In genomic region chr10:117717583-117717982, GRCm38 (mm10) we compare ENCODE assay signal across 8 mouse cellular contexts. TPM values are rescaled to one million over a fixed set of nuclear protein-coding genes. Genes with fewer than 3 reads are reported as not detected.
DNase-seq lines count a peak whose midpoint lies in the region; ATAC-seq and TF ChIP-seq lines count a peak whose summit lies in the region.

No protein-coding gene starts in this region.

- no peaks in the 10 kb centered on the region for H3K36me3 ChIP-seq in CH12.LX (replicated peaks in 1 of 2; ENCODE audit: control insufficient read depth in 1 of 2, insufficient read depth in 1 of 2, low read length in 1 of 2)

- peak overlapping the region; percentile 96 for H3K27ac ChIP-seq in CH12.LX (ENCODE audit: insufficient read depth, low read depth)

- H3K9me3 ChIP-seq in CH12.LX (replicated peaks; ENCODE audit: low read length): no peaks in the 10 kb centered on the region

- no peak for TF ChIP-seq CTCF in CH12.LX (conservative IDR thresholded peaks at IDR 0.05 in 1 of 2, IDR thresholded peaks at IDR 0.05 in 1 of 2; ENCODE audit: low read depth in 2 of 2, low read length in 2 of 2)

- no peaks in the 10 kb centered on the region for H3K27me3 ChIP-seq in CH12.LX (replicated peaks)

- peaks cover 16 to 71% of the 10 kb centered on the region in 2 experiments for H3K4me1 ChIP-seq in CH12.LX (ENCODE audit: control insufficient read depth in 1 of 2, insufficient read depth in 2 of 2)

- intact Hi-C loops in left cerebral cortex, postnatal 14 days (cut with DNase I): no loop called here

- TF ChIP-seq RAD21 in CH12.LX (IDR thresholded peaks at IDR 0.05; ENCODE audit: low read depth, low read length): no peak; the same call in 1 of the 2 replicates

- TF ChIP-seq POLR2A in CH12.LX (IDR thresholded peaks at IDR 0.05; ENCODE audit: low read depth, low read length): no peak

- 0 out of 2 replicates have a peak, but pooled peaks have one; percentile 34 for ATAC-seq in megakaryocyte progenitor cell, adult 5-6 weeks (replicated peaks; ENCODE audit: poor library complexity)
- ATAC-seq in frontal cortex, adult (ENCODE audit: low TSS enrichment): no peak

- peak; percentile 86 for TF ChIP-seq EP300 in CH12.LX (IDR thresholded peaks at IDR 0.05; ENCODE audit: low read length)

- in situ Hi-C loops in CH12.LX (cut with MboI; ENCODE audit: low pct_ligation_motif_present, low pct_unique_long_range_greater_than_20kb, low sequenced_read_pairs): no loop called here

- no peak overlapping the region for H3K4me3 ChIP-seq in CH12.LX (replicated peaks in 1 of 3; ENCODE audit: low read depth in 2 of 3, low read length in 2 of 3, poor library complexity in 1 of 3)

- H3K9ac ChIP-seq in CH12.LX (ENCODE audit: insufficient read depth, low read depth): peak overlapping the region; percentile 63

- DNase-seq in CH12.LX (ENCODE audit: extremely low read depth): peak; percentile 37
- DNase-seq in adrenal gland, adult 2 months: peak; percentile 88
- peak; percentile 65 to 72 for DNase-seq in heart, adult 18-20 months
- DNase-seq in kidney, postnatal 10 days: peak; percentile 83
- DNase-seq in left cerebral cortex, postnatal 14 days (ENCODE audit: low spot score in 2 of 2): no peak
- DNase-seq in urinary bladder, postnatal 25 days (ENCODE audit: low spot score): no peak

- H3K79me2 ChIP-seq in CH12.LX (replicated peaks; ENCODE audit: control insufficient read depth, extremely low read depth, insufficient read depth, poor library complexity, severe bottlenecking): no peaks in the 10 kb centered on the region

- dilution Hi-C loops in CH12.LX (cut with MboI; ENCODE audit: extremely low pct_ligation_motif_present, extremely low pct_unique_long_range_greater_than_20kb, low sequenced_read_pairs): no loop called here

- H3K4me2 ChIP-seq in CH12.LX (ENCODE audit: insufficient read depth, low read depth, poor library complexity, severe bottlenecking): peak overlapping the region; percentile 53

TF ChIP-seq in CH12.LX, 34 proteins besides CTCF, POLR2A, EP300 and RAD21:
- TF ChIP-seq ETS1 (conservative IDR thresholded peaks at IDR 0.05; ENCODE audit: low read depth, low read length) (peak; percentile 77), TCF12 (IDR thresholded peaks at IDR 0.05; ENCODE audit: low read depth, low read length) (peak; percentile 75), BHLHE40 (IDR thresholded peaks at IDR 0.05; ENCODE audit: low read depth, low read length) (peak; percentile 67), SIN3A (IDR thresholded peaks at IDR 0.05; ENCODE audit: low read length) (peak; percentile 56), MAX (IDR thresholded peaks at IDR 0.05; ENCODE audit: low read length) (no peak), IRF4 (IDR thresholded peaks at IDR 0.05; ENCODE audit: low read depth, low read length) (peak; percentile 88), JUND (conservative IDR thresholded peaks at IDR 0.05; ENCODE audit: low read depth, low read length) (0 out of 2 replicates have a peak, but pooled peaks have one; percentile 11), ZC3H11A (IDR thresholded peaks at IDR 0.05; ENCODE audit: low read depth, low read length) (no peak), RCOR1 (conservative IDR thresholded peaks at IDR 0.05; ENCODE audit: low read depth, low read length) (no peak), POLR2AphosphoS2 (IDR thresholded peaks at IDR 0.05; ENCODE audit: low read depth, low read length) (no peak), GABPA (IDR thresholded peaks at IDR 0.05; ENCODE audit: insufficient replicate concordance, low read depth, low read length) (0 out of 2 replicates have a peak, but pooled peaks have one; percentile 21), NRF1 (IDR thresholded peaks at IDR 0.05; ENCODE audit: low read depth, low read length) (0 out of 2 replicates have a peak, but pooled peaks have one; percentile 16), KAT2A (IDR thresholded peaks at IDR 0.05; ENCODE audit: insufficient replicate concordance, low read length) (peak; percentile 41; the same call in 1 of the 2 replicates), HCFC1 (IDR thresholded peaks at IDR 0.05; ENCODE audit: low read depth, low read length) (0 out of 2 replicates have a peak, but pooled peaks have one; percentile 9), JUN (IDR thresholded peaks at IDR 0.05; ENCODE audit: insufficient read depth, low read depth, low read length) (peak; percentile 65), NELFE (IDR thresholded peaks at IDR 0.05; ENCODE audit: low read depth, low read length) (0 out of 2 replicates have a peak, but pooled peaks have one; percentile 8), MAFK (IDR thresholded peaks at IDR 0.05; ENCODE audit: insufficient replicate concordance, low read length) (peak; percentile 96), E2F4 (IDR thresholded peaks at IDR 0.05; ENCODE audit: insufficient replicate concordance, low read depth, low read length) (no peak), USF2 (conservative IDR thresholded peaks at IDR 0.05; ENCODE audit: low read depth, low read length) (no peak), CHD1 (IDR thresholded peaks at IDR 0.05; ENCODE audit: low read depth, low read length) (peak; percentile 99), CHD2 (IDR thresholded peaks at IDR 0.05; ENCODE audit: low read length) (peak; percentile 82), ZNF384 (IDR thresholded peaks at IDR 0.05; ENCODE audit: low read depth, low read length) (peak; percentile 25; the same call in 1 of the 2 replicates), MXI1 (IDR thresholded peaks at IDR 0.05; ENCODE audit: low read depth, low read length) (0 out of 2 replicates have a peak, but pooled peaks have one; percentile 9), MEF2A (IDR thresholded peaks at IDR 0.05; ENCODE audit: borderline replicate concordance, low read depth, low read length) (peak; percentile 84), ZKSCAN1 (IDR thresholded peaks at IDR 0.05; ENCODE audit: borderline replicate concordance, low read depth, low read length) (no peak), ZMIZ1 (IDR thresholded peaks at IDR 0.05; ENCODE audit: low read depth, low read length) (no peak), MYC (IDR thresholded peaks at IDR 0.05; ENCODE audit: low read depth, low read length) (peak; percentile 74; the same call in 1 of the 2 replicates), SMC3 (IDR thresholded peaks at IDR 0.05; ENCODE audit: low read depth, low read length) (no peak)

RNA-seq across cellular contexts. Expression of gene Mdm2, which starts 7.0 kb away (rescaled TPM):
- 136 and 166 TPM in 2 replicates for total RNA-seq in CH12.LX (2012; rRNA removed)
- 104 and 112 TPM in 2 replicates for total RNA-seq in CH12.LX (2014; rRNA removed)
- 74.9 and 79.8 TPM in 2 replicates for polyA plus RNA-seq in CH12.LX (2012; ENCODE audit: insufficient read length, low read depth)
- 10 to 100 TPM; 47.0 to 55.4 TPM for total RNA-seq in adrenal gland, adult 2 months (2021)
- 145 and 155 TPM in 2 replicates for polyA plus RNA-seq in adrenal gland, adult 2 months (2012; rRNA removed)
- 10 to 100 TPM; 51.1 to 53.6 TPM for total RNA-seq in heart, adult 18-20 months (2021)
- 68.6 and 74.8 TPM in 2 replicates for total RNA-seq in megakaryocyte progenitor cell, adult 5-6 weeks (2015)
- total RNA-seq in megakaryocyte progenitor cell, adult 5-6 weeks (2017): 44.0 and 63.1 TPM in 2 replicates
- total RNA-seq in left cerebral cortex, postnatal 14 days (2021): 10 to 100 TPM; 49.9 to 50.4 TPM

RNA-seq across cellular contexts. Expression of gene Slc35e3, which starts 28.6 kb away (rescaled TPM):
- total RNA-seq in CH12.LX (2012; rRNA removed) (5.0 and 6.4 TPM in 2 replicates), CH12.LX (2014; rRNA removed) (1.4 and 2.2 TPM in 2 replicates)
- polyA plus RNA-seq in CH12.LX (2012; ENCODE audit: insufficient read length, low read depth): 9.7 and 9.8 TPM in 2 replicates
- 10 to 100 TPM; 10.4 to 20.4 TPM for total RNA-seq in adrenal gland, adult 2 months (2021)
- polyA plus RNA-seq in adrenal gland, adult 2 months (2012; rRNA removed): 9.1 and 9.2 TPM in 2 replicates
- total RNA-seq in heart, adult 18-20 months (2021): 1 to 10 TPM; 7.8 to 8.2 TPM
- 7.8 and 16.0 TPM in 2 replicates for total RNA-seq in megakaryocyte progenitor cell, adult 5-6 weeks (2015)
- total RNA-seq in megakaryocyte progenitor cell, adult 5-6 weeks (2017): 9.0 and 14.0 TPM in 2 replicates
- total RNA-seq in left cerebral cortex, postnatal 14 days (2021): 10 to 100 TPM; 28.5 to 31.6 TPM

Comparison
In these comparisons a context has a peak if more than half of its experiments do, and no peak if none do; other contexts are left out.
1. DNase-seq: peak in CH12.LX (single experiment), adrenal gland, adult 2 months (single experiment), heart, adult 18-20 months (2 of 2) and kidney, postnatal 10 days (single experiment); none in left cerebral cortex, postnatal 14 days (0 of 2) and urinary bladder, postnatal 25 days (single experiment).